Mouse (Mus musculus) small intestine, adult 2 months (tissue): ENCODE data around the gene Fbxl7. TPM values are rescaled to one million over a fixed set of nuclear protein-coding genes. Genes with fewer than 3 reads are reported as not detected.

ENCODE experiments used
- H3K27ac ChIP-seq: fragments of 200-500 bp; 2 replicates; pipeline ENCODE4 v1.5.1; 2012; ENCODE audit warnings: low read depth, low read length, control low read depth, inconsistent platforms; ENCODE audit not compliant: insufficient read depth
- H3K27me3 ChIP-seq: fragments of 200-500 bp; 2 replicates; pipeline ENCODE4 v1.6.1; 2012; ENCODE audit warnings: mild to moderate bottlenecking, moderate library complexity, low read length, inconsistent platforms; ENCODE audit not compliant: control insufficient read depth, insufficient read depth
- H3K36me3 ChIP-seq: fragments of 200-500 bp; 2 replicates; pipeline ENCODE4 v1.6.1; 2012; ENCODE audit warnings: mild to moderate bottlenecking, low read length, control low read depth, inconsistent platforms; ENCODE audit not compliant: control insufficient read depth, insufficient read depth
- H3K4me1 ChIP-seq: fragments of 200-500 bp; 2 replicates; pipeline ENCODE4 v1.6.1; 2012; ENCODE audit warnings: low read length, inconsistent platforms, mixed read lengths; ENCODE audit not compliant: control insufficient read depth, insufficient read depth, insufficient read length
- H3K4me3 ChIP-seq: fragments of 200-500 bp; 2 replicates; pipeline ENCODE4 v1.5.1; 2012; ENCODE audit warnings: low read depth, mild to moderate bottlenecking, control low read depth, inconsistent platforms, low read length, moderate library complexity
- CTCF ChIP-seq: fragments of 200-500 bp; IDR thresholded peaks from 2 replicates; pipeline ENCODE4 v1.5.1; 2012; ENCODE audit warnings: low read depth, mild to moderate bottlenecking, control low read depth, inconsistent platforms, low read length, moderate library complexity, mixed read lengths; ENCODE audit not compliant: insufficient replicate concordance, insufficient read length; ENCODE audit errors: extremely low read depth
- POLR2A ChIP-seq: fragments of 200-500 bp; IDR thresholded peaks from 2 replicates; pipeline ENCODE4 v1.6.1; 2012; ENCODE audit warnings: low read depth, mild to moderate bottlenecking, control low read depth, inconsistent platforms, low read length, moderate library complexity
- WGBS: fragments of 180-500 bp; shearing (Covaris S2); methylation state at CpG from one replicate; pipeline ENCODE4 v1.1.7; 2018; 5-methylcytosine and 5-hydroxymethylcytosine counted together
- polyA plus RNA-seq: library from polyadenylated mRNA; depleted of rRNA; stranded (reverse); fragments of >200 nt; gene quantifications from 2 replicates; pipeline ENCODE4 v1.2.3, GENCODE M21; 2012

Gene Fbxl7
- polyA plus RNA-seq, 1 experiment: 1.2 TPM

GRCm38 (mm10) chr15:26816931-26817330 lies 78.4 kb downstream of the Fbxl7 start:
- Histone ChIP-seq H3K4me1 (no peaks in the 10 kb centered on the region), H3K27me3 (no peaks in the 10 kb centered on the region), H3K4me3 (no peak overlapping the region), H3K27ac (no peak overlapping the region), H3K36me3 (no peaks in the 10 kb centered on the region)
- TF ChIP-seq CTCF: no peak
- no peak for TF ChIP-seq POLR2A
- WGBS: 93% methylated on average over 1 of the region's 1 CpGs

GRCm38 (mm10) chr15:26812856-26813255 lies 82.5 kb downstream of the Fbxl7 start:
- no peak overlapping the region for H3K27ac ChIP-seq
- no peak overlapping the region for H3K4me3 ChIP-seq
- 84% methylated on average over 3 of the region's 3 CpGs for WGBS
- H3K4me1 ChIP-seq: no peaks in the 10 kb centered on the region
- TF ChIP-seq POLR2A (no peak), CTCF (no peak)
- no peaks in the 10 kb centered on the region for H3K27me3 ChIP-seq
- H3K36me3 ChIP-seq: no peaks in the 10 kb centered on the region

- no peak overlapping the region for H3K27ac ChIP-seq
- no peak overlapping the region for H3K4me3 ChIP-seq
- no peaks in the 10 kb centered on the region for H3K27me3 ChIP-seq
- no peaks in the 10 kb centered on the region for H3K4me1 ChIP-seq
- TF ChIP-seq CTCF (no peak), POLR2A (no peak)
- H3K36me3 ChIP-seq: no peaks in the 10 kb centered on the region
- WGBS: 61% methylated on average over 3 of the region's 3 CpGs
These were observed 85.8 kb downstream of the Fbxl7 start for GRCm38 (mm10) chr15:26809569-26809968.

- H3K4me1 ChIP-seq: no peaks in the 10 kb centered on the region
- H3K4me3 ChIP-seq: no peak overlapping the region
- TF ChIP-seq POLR2A: no peak
- TF ChIP-seq CTCF: no peak
- no peaks in the 10 kb centered on the region for H3K27me3 ChIP-seq
- no peaks in the 10 kb centered on the region for H3K36me3 ChIP-seq
- 34% methylated on average over 5 of the region's 5 CpGs for WGBS
- H3K27ac ChIP-seq: no peak overlapping the region
These were observed 91.3 kb downstream of the Fbxl7 start for GRCm38 (mm10) chr15:26804046-26804445.

- TF ChIP-seq CTCF (no peak), POLR2A (no peak)
- Histone ChIP-seq H3K27ac (no peak overlapping the region), H3K4me1 (no peaks in the 10 kb centered on the region), H3K36me3 (no peaks in the 10 kb centered on the region), H3K27me3 (no peaks in the 10 kb centered on the region), H3K4me3 (no peak overlapping the region)
- 68% methylated on average over 3 of the region's 3 CpGs for WGBS
These were observed 95.8 kb downstream of the Fbxl7 start for GRCm38 (mm10) chr15:26799457-26800021.

- H3K36me3 ChIP-seq: no peaks in the 10 kb centered on the region
- WGBS: 51% methylated on average over 2 of the region's 2 CpGs
- H3K4me3 ChIP-seq: no peak overlapping the region
- TF ChIP-seq CTCF (no peak), POLR2A (no peak)
- H3K4me1 ChIP-seq: no peaks in the 10 kb centered on the region
- no peak overlapping the region for H3K27ac ChIP-seq
- H3K27me3 ChIP-seq: no peaks in the 10 kb centered on the region
These were observed 99.4 kb downstream of the Fbxl7 start for GRCm38 (mm10) chr15:26795937-26796336.

GRCm38 (mm10) chr15:26795518-26795917 lies 99.9 kb downstream of the Fbxl7 start:
- H3K27ac ChIP-seq: no peak overlapping the region
- no peak overlapping the region for H3K4me3 ChIP-seq
- no peaks in the 10 kb centered on the region for H3K4me1 ChIP-seq
- H3K36me3 ChIP-seq: no peaks in the 10 kb centered on the region
- TF ChIP-seq CTCF: no peak
- no peak for TF ChIP-seq POLR2A
- no peaks in the 10 kb centered on the region for H3K27me3 ChIP-seq
- 58% methylated on average over 6 of the region's 6 CpGs for WGBS

GRCm38 (mm10) chr15:26787148-26787547 lies 108.2 kb downstream of the Fbxl7 start:
- TF ChIP-seq POLR2A (no peak), CTCF (no peak)
- no peaks in the 10 kb centered on the region for H3K36me3 ChIP-seq
- H3K27me3 ChIP-seq: no peaks in the 10 kb centered on the region
- H3K27ac ChIP-seq: no peak overlapping the region
- WGBS: 71% methylated on average over 6 of the region's 6 CpGs
- no peaks in the 10 kb centered on the region for H3K4me1 ChIP-seq
- H3K4me3 ChIP-seq: no peak overlapping the region
